7 mouse cellular contexts compared by ENCODE assay signal in genomic region chr5:108268127-108269062, GRCm38 (mm10). TPM values are rescaled to one million over a fixed set of nuclear protein-coding genes. Genes with fewer than 3 reads are reported as not detected.
A peak's percentile ranks its signal among the peaks of the same experiment; 100 is the strongest.
DNase-seq lines count a peak whose midpoint lies in the region; ATAC-seq and TF ChIP-seq lines count a peak whose summit lies in the region.

Gene Dr1, plus strand, starts transcription at chr5:108268897.

- no peak for TF ChIP-seq CTCF in intestine, postnatal 0 days (IDR thresholded peaks at IDR 0.05; ENCODE audit: low read depth)
- TF ChIP-seq CTCF in spleen, adult 2 months (IDR thresholded peaks at IDR 0.05; ENCODE audit: extremely low read depth, insufficient read depth, insufficient read length, insufficient replicate concordance), result no peak

- peak; percentile 96 for ATAC-seq in intestine, postnatal 0 days
- ATAC-seq in limb, embryonic 11.5 days (ENCODE audit: insufficient number of reproducible peaks, low FRiP score, low TSS enrichment, low read depth), result peak; percentile 96
- ATAC-seq in midbrain, embryonic 14.5 days (ENCODE audit: low FRiP score, low TSS enrichment), result peak; percentile 98

- no peaks in the 10 kb centered on the region for H3K9me3 ChIP-seq in embryonic facial prominence, embryonic 10.5 days
- H3K9me3 ChIP-seq in intestine, postnatal 0 days (ENCODE audit: control insufficient read depth), result no peaks in the 10 kb centered on the region
- H3K9me3 ChIP-seq in limb, embryonic 11.5 days (ENCODE audit: control insufficient read depth, low read length), result no peaks in the 10 kb centered on the region
- no peaks in the 10 kb centered on the region for H3K9me3 ChIP-seq in midbrain, embryonic 14.5 days (ENCODE audit: control insufficient read depth, low read length)

- H3K9ac ChIP-seq in intestine, postnatal 0 days (ENCODE audit: low read depth, low read length), result peak within 1 kb of the TSS; percentile 97
- H3K9ac ChIP-seq in limb, embryonic 11.5 days (ENCODE audit: low read length), result peak within 1 kb of the TSS; percentile 93
- peak within 1 kb of the TSS; percentile 94 for H3K9ac ChIP-seq in midbrain, embryonic 14.5 days (replicated peaks; ENCODE audit: low read length)

- WGBS in embryonic facial prominence, embryonic 10.5 days, result 4% methylated on average over 55 of the region's 55 CpGs
- WGBS in intestine, postnatal 0 days, result 2% methylated on average over 51 of the region's 55 CpGs
- 4% methylated on average over 53 of the region's 55 CpGs for WGBS in limb, embryonic 11.5 days
- WGBS in midbrain, embryonic 14.5 days, result 3% methylated on average over 51 of the region's 55 CpGs
- 7% methylated on average over 54 of the region's 55 CpGs for WGBS in spleen, adult 2 months

- peak within 1 kb of the TSS; percentile 95 for H3K27ac ChIP-seq in embryonic facial prominence, embryonic 10.5 days (replicated peaks)
- peak within 1 kb of the TSS; percentile 94 for H3K27ac ChIP-seq in intestine, postnatal 0 days (ENCODE audit: low read depth, low read length)
- peak within 1 kb of the TSS; percentile 85 for H3K27ac ChIP-seq in limb, embryonic 11.5 days (replicated peaks; ENCODE audit: low read depth, low read length)
- H3K27ac ChIP-seq in midbrain, embryonic 14.5 days (replicated peaks; ENCODE audit: low read depth, low read length), result peak within 1 kb of the TSS; percentile 93
- peak within 1 kb of the TSS; percentile 92 for H3K27ac ChIP-seq in spleen, adult 2 months (ENCODE audit: insufficient read depth, low read length)

- peak; percentile 94 for DNase-seq in adrenal gland, postnatal 14 days
- peak; percentile 93 for DNase-seq in embryonic facial prominence, embryonic 10.5 days (ENCODE audit: low spot score)
- no peak for DNase-seq in gonadal fat pad, adult 2 months (ENCODE audit: low read depth)
- DNase-seq in limb, embryonic 11.5 days (ENCODE audit: low spot score), result peak; percentile 88
- DNase-seq in midbrain, embryonic 14.5 days, result peak; percentile 96
- peak; percentile 74 to 86 for DNase-seq in spleen, adult 2 months (ENCODE audit: low read depth in 1 of 2, low spot score in 2 of 2)

- peak within 1 kb of the TSS; percentile 94 for H3K4me3 ChIP-seq in embryonic facial prominence, embryonic 10.5 days
- peak within 1 kb of the TSS; percentile 95 for H3K4me3 ChIP-seq in intestine, postnatal 0 days (ENCODE audit: low read depth, low read length)
- H3K4me3 ChIP-seq in limb, embryonic 11.5 days (ENCODE audit: low read depth, low read length), result peak within 1 kb of the TSS; percentile 98
- peak within 1 kb of the TSS; percentile 94 for H3K4me3 ChIP-seq in midbrain, embryonic 14.5 days (replicated peaks; ENCODE audit: low read depth, low read length)
- peak within 1 kb of the TSS; percentile 94 for H3K4me3 ChIP-seq in spleen, adult 2 months (ENCODE audit: extremely low read depth, insufficient read depth, insufficient read length)

- H3K4me2 ChIP-seq in intestine, postnatal 0 days (replicated peaks; ENCODE audit: low read depth), result peak within 1 kb of the TSS; percentile 88
- peak within 1 kb of the TSS; percentile 97 for H3K4me2 ChIP-seq in limb, embryonic 11.5 days (ENCODE audit: low read depth, severe bottlenecking)
- peak within 1 kb of the TSS; percentile 93 for H3K4me2 ChIP-seq in midbrain, embryonic 14.5 days (ENCODE audit: low read length)

- H3K4me1 ChIP-seq in embryonic facial prominence, embryonic 10.5 days, result peaks cover 27% of the 10 kb centered on the region
- H3K4me1 ChIP-seq in intestine, postnatal 0 days (replicated peaks; ENCODE audit: control insufficient read depth, insufficient read depth, low read length), result 0 out of 2 replicates have a peak, but pooled peaks cover 4% of the 10 kb centered on the region
- H3K4me1 ChIP-seq in limb, embryonic 11.5 days (ENCODE audit: control insufficient read depth, insufficient read depth, low read length), result no peaks in the 10 kb centered on the region
- peaks cover 26% of the 10 kb centered on the region for H3K4me1 ChIP-seq in midbrain, embryonic 14.5 days (ENCODE audit: control insufficient read depth, insufficient read depth, low read length)
- H3K4me1 ChIP-seq in spleen, adult 2 months (ENCODE audit: control insufficient read depth, insufficient read depth, insufficient read length), result peaks cover 2% of the 10 kb centered on the region; the same call in 1 of the 2 replicates

- H3K27me3 ChIP-seq in embryonic facial prominence, embryonic 10.5 days (replicated peaks; ENCODE audit: low read depth, poor library complexity, severe bottlenecking), result no peaks in the 10 kb centered on the region
- no peaks in the 10 kb centered on the region for H3K27me3 ChIP-seq in intestine, postnatal 0 days (replicated peaks; ENCODE audit: control insufficient read depth, insufficient read depth, low read length)
- no peaks in the 10 kb centered on the region for H3K27me3 ChIP-seq in limb, embryonic 11.5 days (ENCODE audit: control insufficient read depth, insufficient read depth, low read length)
- H3K27me3 ChIP-seq in midbrain, embryonic 14.5 days (ENCODE audit: control insufficient read depth, insufficient read depth, low read length), result no peaks in the 10 kb centered on the region
- H3K27me3 ChIP-seq in spleen, adult 2 months (ENCODE audit: control insufficient read depth, insufficient read depth, low read length), result no peaks in the 10 kb centered on the region

- H3K36me3 ChIP-seq in embryonic facial prominence, embryonic 10.5 days (replicated peaks), result peaks cover 18% of the 10 kb centered on the region
- H3K36me3 ChIP-seq in intestine, postnatal 0 days (ENCODE audit: control insufficient read depth, insufficient read depth), result no peaks in the 10 kb centered on the region
- H3K36me3 ChIP-seq in limb, embryonic 11.5 days (ENCODE audit: control insufficient read depth, insufficient read depth, low read length), result no peaks in the 10 kb centered on the region
- H3K36me3 ChIP-seq in midbrain, embryonic 14.5 days (ENCODE audit: control insufficient read depth, insufficient read depth, low read length), result 0 out of 2 replicates have a peak, but pooled peaks cover 5% of the 10 kb centered on the region
- H3K36me3 ChIP-seq in spleen, adult 2 months (ENCODE audit: control insufficient read depth, insufficient read depth, low read length), result no peaks in the 10 kb centered on the region; the same call in 1 of the 2 replicates

- no peak; the same call in none of the 2 replicates for TF ChIP-seq POLR2A in spleen, adult 2 months (IDR thresholded peaks at IDR 0.05; ENCODE audit: low read depth, low read length)

RNA-seq across cellular contexts. Expression of gene Dr1, which starts in this region (rescaled TPM):
- 29.9 and 33.0 TPM in 2 replicates for total RNA-seq in adrenal gland, postnatal 14 days (2021)
- polyA plus RNA-seq in embryonic facial prominence, embryonic 10.5 days (2016; fragmentation: Nextera tagmentation; extraction: Ambion mirVana), result 44.0 and 46.1 TPM in 2 replicates
- 11.8 and 12.3 TPM in 2 replicates for polyA plus RNA-seq in gonadal fat pad, adult 2 months (2012; rRNA removed)
- 29.8 and 31.8 TPM in 2 replicates for polyA plus RNA-seq in intestine, postnatal 0 days (2015; fragmentation: Nextera tagmentation; extraction: Ambion mirVana)
- 53.0 and 58.0 TPM in 2 replicates for polyA plus RNA-seq in limb, embryonic 11.5 days (2014; fragmentation: Nextera tagmentation; extraction: Ambion mirVana)
- 43.2 and 55.0 TPM in 2 replicates for polyA plus RNA-seq in midbrain, embryonic 14.5 days (2014; fragmentation: Nextera tagmentation; extraction: Ambion mirVana)
- polyA plus RNA-seq in spleen, adult 2 months (2012; rRNA removed), result 16.0 and 23.5 TPM in 2 replicates
